Mouse (Mus musculus) lung, adult 18-20 months (tissue): ENCODE data around the gene Olfr1288.

Experiments used
- DNase-seq, 2 experiments: peaks; one replicate each; pipeline ENCODE4 v3.0.0; 2022; ENCODE audit warnings: mixed read lengths in 2 of 2

Olfr1288 gene

DNA sequence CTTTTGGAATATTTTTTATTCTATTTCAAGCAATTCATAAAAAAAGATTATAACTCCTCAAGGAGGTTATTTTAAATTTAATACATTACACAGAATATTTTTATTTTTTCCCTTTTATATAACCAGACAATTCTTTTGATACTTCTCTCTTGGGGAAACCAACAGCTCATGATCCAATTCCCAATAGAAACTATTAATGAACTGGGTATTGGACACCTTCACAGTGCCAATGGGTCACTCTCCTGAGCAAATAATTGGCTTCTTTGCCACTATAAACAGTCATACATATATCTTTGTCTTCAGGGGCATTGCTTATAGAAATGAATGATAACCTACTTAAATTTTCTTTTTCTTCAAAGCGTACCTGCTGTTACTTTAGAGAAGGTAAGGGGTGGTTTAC, at the start of gene Olfr1288:
Gene Olfr1288 (plus strand): TSS at position 301 of the 400 bp plus-strand sequence.
- no peak for DNase-seq

DNA sequence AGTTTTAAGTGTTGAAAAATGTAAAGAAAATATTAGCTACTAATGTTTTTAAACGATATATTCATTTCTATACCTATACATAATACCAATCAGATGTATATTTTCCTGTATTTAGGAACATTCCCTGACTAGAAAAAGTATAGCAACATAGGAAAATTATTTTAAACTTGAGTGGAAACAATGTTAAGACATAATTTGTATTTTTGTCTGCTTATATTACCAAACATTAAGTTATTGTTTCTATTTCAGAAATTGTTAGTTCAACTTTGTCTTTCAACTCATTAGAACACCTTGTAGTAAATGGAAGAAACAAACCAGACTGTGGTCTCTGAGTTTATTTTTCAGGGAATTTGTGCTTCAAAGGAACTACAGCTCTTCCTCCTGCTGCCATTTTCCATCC, 25.1 kb upstream of the Olfr1288 start, which contains the start of gene Olfr1287:
Gene Olfr1287 (plus strand): TSS at position 301 of the 400 bp plus-strand sequence.
- no peak for DNase-seq

DNA sequence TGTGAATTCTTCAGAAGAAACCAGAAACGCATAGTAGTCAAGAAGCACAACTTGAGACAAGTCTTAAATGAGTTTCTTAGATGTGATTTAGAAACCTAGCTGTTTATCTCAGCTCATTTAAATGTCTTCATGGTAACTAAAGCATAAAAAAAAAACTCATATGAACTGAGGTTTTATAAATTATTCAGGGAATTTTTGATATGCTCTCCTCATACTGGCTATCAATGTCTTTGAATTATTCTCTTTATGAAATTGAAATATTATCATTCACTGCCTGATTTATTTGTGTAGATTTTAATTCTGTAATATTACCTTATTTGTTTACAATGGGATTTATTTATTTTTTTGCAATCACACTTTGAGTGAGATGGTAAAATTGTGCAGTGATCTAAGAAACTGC, 6.6 kb downstream of the Olfr1288 start, which contains the start of gene Olfr1289:
Gene Olfr1289 (plus strand): TSS at position 301 of the 400 bp plus-strand sequence.
- DNase-seq = no peak

DNA sequence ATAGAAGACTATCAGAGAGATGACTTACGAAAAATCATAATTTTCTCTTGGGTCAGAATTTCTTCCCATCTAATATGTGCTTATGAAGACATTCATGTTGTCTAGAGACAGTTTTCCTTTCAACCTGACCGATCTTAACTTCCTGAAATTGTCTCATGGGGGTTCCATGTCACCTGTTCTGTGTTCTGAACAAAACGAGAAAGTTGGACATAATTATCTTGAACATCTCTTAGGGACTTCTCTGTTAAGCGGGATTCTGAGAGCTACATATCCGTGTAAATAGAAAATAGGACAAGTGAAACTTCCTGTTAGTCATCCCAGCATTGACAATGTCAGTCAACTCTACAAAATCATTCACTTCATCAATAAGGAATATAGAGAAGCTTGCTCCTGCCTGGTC, 19.8 kb downstream of the Olfr1288 start, which contains the start of gene Olfr1290:
Gene Olfr1290 (minus strand): TSS at position 101 of the 400 bp plus-strand sequence.
- DNase-seq = no peak

DNA sequence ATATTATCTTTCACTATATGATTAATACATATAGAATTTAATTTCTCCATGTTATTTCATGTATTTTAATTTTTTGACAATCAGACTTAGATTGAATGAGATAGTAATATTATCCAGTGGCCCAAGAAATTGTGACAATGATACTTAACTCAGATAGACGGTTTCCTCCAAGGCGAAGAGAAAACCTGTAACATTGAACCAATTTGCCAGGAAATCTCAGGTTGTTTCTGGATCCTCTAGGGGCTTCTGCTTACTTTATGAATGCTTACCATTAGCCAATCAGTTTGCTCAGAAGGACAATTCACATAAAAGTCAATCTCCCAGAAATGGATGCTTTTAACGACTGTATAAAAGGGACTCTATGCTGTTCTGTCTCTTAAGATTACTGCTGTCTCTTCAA, 23.0 kb downstream of the Olfr1288 start, which contains the start of gene Olfr1291-ps1:
Gene Olfr1291-ps1 (plus strand): TSS at position 301 of the 400 bp plus-strand sequence.
- DNase-seq = no peak

DNA sequence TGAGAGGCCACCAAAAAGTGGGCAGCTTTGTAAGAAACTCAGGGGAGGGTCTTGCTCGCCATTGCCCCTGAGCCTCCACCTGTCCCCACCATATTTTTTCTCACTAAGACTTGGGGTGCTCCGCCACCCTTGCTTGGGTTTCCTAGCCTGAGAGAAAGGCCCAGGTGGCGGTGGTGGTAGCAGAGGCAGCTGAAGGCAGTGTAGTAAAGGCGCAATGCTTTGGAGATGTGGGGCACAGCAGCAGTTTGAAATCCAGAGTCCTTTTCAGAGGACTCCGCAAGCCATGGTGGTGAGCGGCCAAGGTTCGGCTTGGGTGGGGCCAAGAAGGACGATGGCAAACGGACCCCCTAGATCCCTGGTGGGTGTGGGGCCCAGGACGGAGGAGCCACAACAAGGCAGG, 43.5 kb downstream of the Olfr1288 start:
- no peak for DNase-seq

DNA sequence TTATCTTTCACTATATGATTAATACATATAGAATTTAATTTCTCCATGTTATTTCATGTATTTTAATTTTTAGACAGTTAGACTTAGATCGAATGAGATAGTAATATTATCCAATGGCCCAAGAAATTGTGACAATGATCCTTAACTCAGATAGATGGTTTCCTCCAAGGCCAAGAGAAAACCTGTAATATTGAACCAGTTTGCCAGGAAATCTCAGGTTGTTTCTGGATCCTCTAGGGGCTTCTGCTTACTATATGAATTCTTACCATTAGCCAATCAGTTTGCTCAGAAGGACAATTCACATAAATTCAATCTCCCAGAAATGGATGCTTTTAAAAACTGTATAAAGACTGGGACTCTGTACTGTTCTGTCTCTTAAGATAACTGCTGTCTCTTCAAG, 51.0 kb downstream of the Olfr1288 start, which contains the start of gene Olfr1293-ps:
Gene Olfr1293-ps (plus strand): TSS at position 301 of the 400 bp plus-strand sequence.
- no peak for DNase-seq
